ENCODE assay signal across 8 mouse cellular contexts in the genomic region with DNA sequence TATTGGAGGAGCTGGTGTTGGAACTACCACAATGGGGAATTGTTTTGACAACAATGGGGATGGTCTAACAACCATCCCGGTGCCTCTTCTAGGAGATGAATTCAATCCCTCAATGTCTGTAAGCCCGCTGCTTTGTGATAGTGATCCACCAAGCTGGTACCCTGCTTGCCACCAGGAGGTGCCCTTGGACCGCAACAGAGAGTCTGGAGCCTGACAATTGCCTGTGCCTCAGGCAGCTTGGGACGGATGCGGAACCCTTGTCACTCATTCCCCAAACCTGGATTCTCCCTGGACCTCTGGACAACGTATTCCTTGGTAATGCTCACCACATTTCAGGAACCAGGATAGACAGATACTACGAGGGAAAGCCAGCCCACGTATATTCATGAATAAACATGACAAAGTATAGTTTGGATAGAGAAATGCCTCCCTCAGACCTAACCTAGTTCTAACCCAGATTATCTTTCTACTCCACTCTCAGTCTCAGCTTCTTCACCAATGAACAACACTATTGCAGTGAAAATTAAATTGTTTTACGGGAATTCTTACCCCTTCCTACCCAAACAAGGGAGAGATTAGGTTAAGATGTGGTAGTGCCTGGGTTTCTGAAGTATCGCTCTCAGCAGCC. TPM values are rescaled to one million over a fixed set of nuclear protein-coding genes. Genes with fewer than 3 reads are reported as not detected.
DNase-seq lines count a peak whose midpoint lies in the region; ATAC-seq and TF ChIP-seq lines count a peak whose summit lies in the region.

No protein-coding gene starts in this region.

- peaks cover 11% of the 10 kb centered on the region for H3K36me3 ChIP-seq in embryonic facial prominence, embryonic 13.5 days
- H3K36me3 ChIP-seq in limb, embryonic 14.5 days (ENCODE audit: control insufficient read depth, insufficient read depth, low read length) = peaks cover 12% of the 10 kb centered on the region
- peaks cover 17% of the 10 kb centered on the region for H3K36me3 ChIP-seq in midbrain, postnatal 0 days (ENCODE audit: insufficient read depth, low read length)

- under 1% methylated on average over 10 of the region's 10 CpGs for WGBS in embryonic facial prominence, embryonic 13.5 days
- 1% methylated on average over 10 of the region's 10 CpGs for whole genome bisulfite sequencing in limb, embryonic 14.5 days
- under 1% methylated on average over 10 of the region's 10 CpGs for WGBS in midbrain, postnatal 0 days

- H3K27me3 ChIP-seq in embryonic facial prominence, embryonic 13.5 days = no peaks in the 10 kb centered on the region
- H3K27me3 ChIP-seq in limb, embryonic 14.5 days (ENCODE audit: control insufficient read depth, insufficient read depth, low read length) = no peaks in the 10 kb centered on the region
- H3K27me3 ChIP-seq in midbrain, postnatal 0 days (ENCODE audit: insufficient read depth, low read length) = no peaks in the 10 kb centered on the region

- peak; percentile 59 for ATAC-seq in embryonic facial prominence, embryonic 13.5 days (ENCODE audit: insufficient number of reproducible peaks, insufficient read depth, low FRiP score, low TSS enrichment, low read depth)
- ATAC-seq in limb, embryonic 14.5 days (ENCODE audit: low FRiP score, low read depth) = peak; percentile 60
- peak; percentile 81 for ATAC-seq in midbrain, postnatal 0 days (ENCODE audit: low FRiP score)

- H3K27ac ChIP-seq in embryonic facial prominence, embryonic 13.5 days = peak overlapping the region; percentile 97
- peak overlapping the region; percentile 89 for H3K27ac ChIP-seq in limb, embryonic 14.5 days (replicated peaks; ENCODE audit: low read depth, low read length)
- peak overlapping the region; percentile 93 for H3K27ac ChIP-seq in midbrain, postnatal 0 days (ENCODE audit: low read depth, low read length)

- peak; percentile 59 for DNase-seq in 3134 (ENCODE audit: extremely low read depth, insufficient read length, low spot score)
- DNase-seq in adrenal gland, postnatal 36 days = peak; percentile 92 to 94
- DNase-seq in heart, adult 8-10 months (ENCODE audit: low spot score) = peak; percentile 90
- DNase-seq in kidney, adult 9 months = peak; percentile 95
- peak; percentile 86 for DNase-seq in limb, embryonic 14.5 days (ENCODE audit: low spot score)
- peak; percentile 95 for DNase-seq in midbrain, postnatal 0 days (ENCODE audit: low spot score)
- peak; percentile 79 to 87 for DNase-seq in spleen, postnatal 14 days (ENCODE audit: low spot score in 2 of 2)

- peak overlapping the region; percentile 85 for H3K9ac ChIP-seq in embryonic facial prominence, embryonic 13.5 days
- peak overlapping the region; percentile 84 for H3K9ac ChIP-seq in limb, embryonic 14.5 days (ENCODE audit: low read depth, low read length, severe bottlenecking)
- H3K9ac ChIP-seq in midbrain, postnatal 0 days (replicated peaks; ENCODE audit: low read length, poor library complexity, severe bottlenecking) = peak overlapping the region; percentile 56

- H3K4me2 ChIP-seq in embryonic facial prominence, embryonic 13.5 days = peak overlapping the region; percentile 79
- peak overlapping the region; percentile 76 for H3K4me2 ChIP-seq in limb, embryonic 14.5 days (replicated peaks; ENCODE audit: low read depth, low read length, severe bottlenecking)
- peak overlapping the region; percentile 72 for H3K4me2 ChIP-seq in midbrain, postnatal 0 days (ENCODE audit: low read depth, low read length, poor library complexity, severe bottlenecking)

- H3K4me3 ChIP-seq in embryonic facial prominence, embryonic 13.5 days = peak overlapping the region; percentile 67
- H3K4me3 ChIP-seq in limb, embryonic 14.5 days (replicated peaks; ENCODE audit: low read length) = peak overlapping the region; percentile 55
- peak overlapping the region; percentile 60 for H3K4me3 ChIP-seq in midbrain, postnatal 0 days (ENCODE audit: low read depth, low read length)

- TF ChIP-seq CTCF in midbrain, postnatal 0 days (IDR thresholded peaks at IDR 0.05) = peak; percentile 95

- H3K9me3 ChIP-seq in embryonic facial prominence, embryonic 13.5 days = no peaks in the 10 kb centered on the region
- H3K9me3 ChIP-seq in limb, embryonic 14.5 days (ENCODE audit: control insufficient read depth, low read length) = no peaks in the 10 kb centered on the region
- H3K9me3 ChIP-seq in midbrain, postnatal 0 days (ENCODE audit: low read length) = no peaks in the 10 kb centered on the region

- H3K4me1 ChIP-seq in embryonic facial prominence, embryonic 13.5 days = peaks cover 15% of the 10 kb centered on the region
- H3K4me1 ChIP-seq in limb, embryonic 14.5 days (ENCODE audit: control insufficient read depth, insufficient read depth, low read length) = peaks cover 16% of the 10 kb centered on the region
- peaks cover 10% of the 10 kb centered on the region for H3K4me1 ChIP-seq in midbrain, postnatal 0 days (ENCODE audit: insufficient read depth, low read length)

- TF ChIP-seq POLR2A in limb, embryonic 14.5 days (IDR thresholded peaks at IDR 0.05; ENCODE audit: borderline replicate concordance, extremely low read depth, insufficient read depth, insufficient read length) = no peak

RNA-seq across cellular contexts. Expression of gene Rbm4b, which starts 0.6 kb away (rescaled TPM):
- total RNA-seq in adrenal gland, postnatal 36 days (2021) = 10 to 100 TPM; 16.4 to 17.1 TPM
- 107 and 114 TPM in 2 replicates for polyA plus RNA-seq in embryonic facial prominence, embryonic 13.5 days (2015; fragmentation: Nextera tagmentation; extraction: Ambion mirVana)
- total RNA-seq in heart, adult 8-10 months (2022) = 1 to 10 TPM; 5.4 to 8.1 (median 6.3) TPM
- 36.9 and 38.1 TPM in 2 replicates for polyA plus RNA-seq in limb, embryonic 14.5 days (2012; rRNA removed)
- polyA plus RNA-seq in limb, embryonic 14.5 days (2014; fragmentation: Nextera tagmentation; extraction: Ambion mirVana) = 63.2 and 71.8 TPM in 2 replicates
- total RNA-seq in midbrain, postnatal 0 days (2014; rRNA removed) = 63.2 and 89.1 TPM in 2 replicates
- 88.6 and 89.7 TPM in 2 replicates for polyA plus RNA-seq in midbrain, postnatal 0 days (2015; fragmentation: Nextera tagmentation; extraction: Ambion mirVana)

RNA-seq across cellular contexts. Expression of gene Rbm4, which starts 38.0 kb away (rescaled TPM):
- total RNA-seq in adrenal gland, postnatal 36 days (2021) = 10 to 100 TPM; 57.6 to 68.1 TPM
- 82.5 and 98.2 TPM in 2 replicates for polyA plus RNA-seq in embryonic facial prominence, embryonic 13.5 days (2015; fragmentation: Nextera tagmentation; extraction: Ambion mirVana)
- 10 to 100 TPM; 38.2 to 44.5 (median 43.4) TPM for total RNA-seq in heart, adult 8-10 months (2022)
- polyA plus RNA-seq in limb, embryonic 14.5 days (2012; rRNA removed) = 107 and 111 TPM in 2 replicates
- polyA plus RNA-seq in limb, embryonic 14.5 days (2014; fragmentation: Nextera tagmentation; extraction: Ambion mirVana) = 78.9 and 82.6 TPM in 2 replicates
- 90.5 and 97.4 TPM in 2 replicates for total RNA-seq in midbrain, postnatal 0 days (2014; rRNA removed)
- 39.0 and 40.0 TPM in 2 replicates for polyA plus RNA-seq in midbrain, postnatal 0 days (2015; fragmentation: Nextera tagmentation; extraction: Ambion mirVana)

RNA-seq across cellular contexts. Expression of gene Sptbn2, which starts 44.7 kb away (rescaled TPM):
- under 1 TPM; 0.49 to 0.53 TPM for total RNA-seq in adrenal gland, postnatal 36 days (2021)
- 2.6 and 2.9 TPM in 2 replicates for polyA plus RNA-seq in embryonic facial prominence, embryonic 13.5 days (2015; fragmentation: Nextera tagmentation; extraction: Ambion mirVana)
- total RNA-seq in heart, adult 8-10 months (2022) = under 1 TPM; 0.22 to 0.91 (median 0.50) TPM
- 1.9 and 2.5 TPM in 2 replicates for polyA plus RNA-seq in limb, embryonic 14.5 days (2012; rRNA removed)
- 4.2 TPM in 2 replicates for polyA plus RNA-seq in limb, embryonic 14.5 days (2014; fragmentation: Nextera tagmentation; extraction: Ambion mirVana)
- total RNA-seq in midbrain, postnatal 0 days (2014; rRNA removed) = 138 and 154 TPM in 2 replicates
- polyA plus RNA-seq in midbrain, postnatal 0 days (2015; fragmentation: Nextera tagmentation; extraction: Ambion mirVana) = 18.9 and 19.7 TPM in 2 replicates

RNA-seq across cellular contexts. Expression of gene Gm21992, which starts 55.7 kb away (rescaled TPM):
- 10 to 100 TPM; 24.5 to 25.1 TPM for total RNA-seq in adrenal gland, postnatal 36 days (2021)
- polyA plus RNA-seq in embryonic facial prominence, embryonic 13.5 days (2015; fragmentation: Nextera tagmentation; extraction: Ambion mirVana) = 42.5 and 51.4 TPM in 2 replicates
- 10 to 100 TPM; 10.8 to 23.0 (median 16.2) TPM for total RNA-seq in heart, adult 8-10 months (2022)
- polyA plus RNA-seq in limb, embryonic 14.5 days (2012; rRNA removed) = 36.0 and 83.7 TPM in 2 replicates
- 15.5 and 22.0 TPM in 2 replicates for polyA plus RNA-seq in limb, embryonic 14.5 days (2014; fragmentation: Nextera tagmentation; extraction: Ambion mirVana)
- 8.1 and 22.3 TPM in 2 replicates for total RNA-seq in midbrain, postnatal 0 days (2014; rRNA removed)
- polyA plus RNA-seq in midbrain, postnatal 0 days (2015; fragmentation: Nextera tagmentation; extraction: Ambion mirVana) = 12.6 and 17.9 TPM in 2 replicates

RNA-seq across cellular contexts. Expression of gene Rbm14, which starts 55.8 kb away (rescaled TPM):
- total RNA-seq in adrenal gland, postnatal 36 days (2021) = 10 to 100 TPM; 48.7 to 60.3 TPM
- polyA plus RNA-seq in embryonic facial prominence, embryonic 13.5 days (2015; fragmentation: Nextera tagmentation; extraction: Ambion mirVana) = 84.7 and 87.6 TPM in 2 replicates
- 10 to 100 TPM; 16.4 to 23.3 (median 17.3) TPM for total RNA-seq in heart, adult 8-10 months (2022)
- polyA plus RNA-seq in limb, embryonic 14.5 days (2012; rRNA removed) = 69.9 and 98.5 TPM in 2 replicates
- polyA plus RNA-seq in limb, embryonic 14.5 days (2014; fragmentation: Nextera tagmentation; extraction: Ambion mirVana) = 69.8 and 71.9 TPM in 2 replicates
- total RNA-seq in midbrain, postnatal 0 days (2014; rRNA removed) = 41.5 and 43.8 TPM in 2 replicates
- polyA plus RNA-seq in midbrain, postnatal 0 days (2015; fragmentation: Nextera tagmentation; extraction: Ambion mirVana) = 37.9 and 38.4 TPM in 2 replicates

Comparison
In these comparisons a context has a peak if more than half of its experiments do, and no peak if none do; other contexts are left out.
1. Peak in every context shown above with its lines: DNase-seq, ATAC-seq, H3K4me3 ChIP-seq and H3K27ac ChIP-seq.
2. RNA of gene Sptbn2, which starts 44.7 kb away (total RNA-seq): 138 to 154 TPM in midbrain, postnatal 0 days; 0.49 to 0.53 TPM in adrenal gland, postnatal 36 days and 0.22 to 0.91 TPM in heart, adult 8-10 months; every median in the first group is over 10 times any median in the second.